Mouse (Mus musculus) liver, adult 2 months (tissue): Measurements from ENCODE around the gene Tmc5. TPM values are rescaled to one million over a fixed set of nuclear protein-coding genes. Genes with fewer than 3 reads are reported as not detected.
A peak's percentile ranks its signal among the peaks of the same experiment; 100 is the strongest.

Experiments
- DNase-seq: peaks from one replicate; pipeline ENCODE4 v3.0.0-alpha.2; 2011; ENCODE audit warnings: low read depth, low spot score; ENCODE audit errors: extremely low read depth
- H3K27ac ChIP-seq: fragments of 200-500 bp; replicated peaks from 2 replicates; pipeline ENCODE4 v1.5.1; 2012; ENCODE audit warnings: low read depth, mild to moderate bottlenecking, control low read depth, inconsistent platforms, low read length; ENCODE audit not compliant: insufficient read depth
- H3K27me3 ChIP-seq: fragments of 200-500 bp; 2 replicates; pipeline ENCODE4 v1.6.1; 2012; ENCODE audit warnings: mild to moderate bottlenecking, moderate library complexity, low read length, inconsistent platforms; ENCODE audit not compliant: control insufficient read depth, insufficient read depth
- H3K36me3 ChIP-seq: fragments of 200-500 bp; 2 replicates; pipeline ENCODE4 v1.6.1; 2012; ENCODE audit warnings: low read length, inconsistent platforms; ENCODE audit not compliant: control insufficient read depth, insufficient read depth
- H3K4me1 ChIP-seq: fragments of 200-500 bp; 2 replicates; pipeline ENCODE4 v1.6.1; 2011; ENCODE audit warnings: low read length; ENCODE audit not compliant: control insufficient read depth, insufficient read depth
- H3K4me3 ChIP-seq: fragments of 200-500 bp; 2 replicates; pipeline ENCODE4 v1.5.1; 2011; ENCODE audit warnings: low read depth, mild to moderate bottlenecking, control low read depth, low read length, moderate library complexity; ENCODE audit not compliant: insufficient read depth
- H3K79me2 ChIP-seq: fragments of 200-500 bp; 2 replicates; pipeline ENCODE4 v1.6.1; 2012; ENCODE audit warnings: inconsistent platforms, mild to moderate bottlenecking, low read length, moderate library complexity; ENCODE audit not compliant: control insufficient read depth, insufficient read depth
- H3K9ac ChIP-seq: fragments of 200-500 bp; 2 replicates; pipeline ENCODE4 v1.6.1; 2012; ENCODE audit warnings: low read depth, mild to moderate bottlenecking, control low read depth, inconsistent platforms, low read length
- CTCF ChIP-seq: fragments of 200-500 bp; IDR thresholded peaks from 2 replicates; pipeline ENCODE4 v1.5.1; 2011; ENCODE audit warnings: low read depth, low read length, control low read depth
- POLR2A ChIP-seq: fragments of 200-500 bp; IDR thresholded peaks from 2 replicates; pipeline ENCODE4 v1.6.1; 2011; ENCODE audit warnings: low read length, control low read depth; ENCODE audit not compliant: insufficient read depth; ENCODE audit errors: extremely low read depth
- WGBS: fragments of 180-500 bp; shearing (Covaris S2); methylation state at CpG from one replicate; pipeline ENCODE4 v1.1.7; 2018; 5-methylcytosine and 5-hydroxymethylcytosine counted together
- polyA plus RNA-seq: library from polyadenylated mRNA; depleted of rRNA; stranded (reverse); fragments of >200 nt; gene quantifications from 2 replicates; pipeline ENCODE4 v1.2.3, GENCODE M21; 2012
- total RNA-seq: library from RNA; depleted of rRNA; stranded (reverse); fragments of >200 nt; gene quantifications from 2 replicates; pipeline ENCODE4 v1.2.3, GENCODE M21; 2014

Gene Tmc5
- total and polyA plus RNA-seq, 2 experiments, result under 0.01 to 0.99 TPM

DNA sequence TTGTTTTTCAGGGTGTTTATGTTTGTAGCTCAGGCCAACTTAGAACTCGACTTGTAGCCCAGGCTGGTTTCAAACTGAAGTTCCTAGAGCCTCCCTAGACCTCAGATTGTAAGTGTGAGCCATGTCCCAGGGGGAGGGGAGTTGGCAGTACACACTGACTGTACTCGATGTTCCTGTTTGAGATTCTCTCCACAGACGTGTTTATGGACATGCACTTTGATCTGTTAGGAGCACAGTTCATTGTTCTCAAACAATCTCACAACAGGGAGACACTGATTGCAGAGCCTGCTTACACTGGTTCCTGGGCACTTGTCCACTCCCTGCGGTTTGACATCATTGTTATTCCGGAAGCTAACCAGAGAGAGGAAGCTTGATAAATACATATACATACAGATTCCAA, 25.1 kb upstream of the Tmc5 start:
- H3K27ac ChIP-seq, result no peak overlapping the region
- H3K4me3 ChIP-seq, result no peak overlapping the region
- peak; percentile 98 for DNase-seq
- peaks cover 3% of the 10 kb centered on the region; the same call in 1 of the 2 replicates for H3K4me1 ChIP-seq
- WGBS, result 9% methylated on average over 5 of the region's 5 CpGs
- no peaks in the 10 kb centered on the region for H3K36me3 ChIP-seq
- no peaks in the 10 kb centered on the region for H3K27me3 ChIP-seq
- H3K79me2 ChIP-seq, result no peaks in the 10 kb centered on the region; the same call in 1 of the 2 replicates
- TF ChIP-seq POLR2A (no peak), CTCF (no peak)
- H3K9ac ChIP-seq, result no peak overlapping the region

DNA sequence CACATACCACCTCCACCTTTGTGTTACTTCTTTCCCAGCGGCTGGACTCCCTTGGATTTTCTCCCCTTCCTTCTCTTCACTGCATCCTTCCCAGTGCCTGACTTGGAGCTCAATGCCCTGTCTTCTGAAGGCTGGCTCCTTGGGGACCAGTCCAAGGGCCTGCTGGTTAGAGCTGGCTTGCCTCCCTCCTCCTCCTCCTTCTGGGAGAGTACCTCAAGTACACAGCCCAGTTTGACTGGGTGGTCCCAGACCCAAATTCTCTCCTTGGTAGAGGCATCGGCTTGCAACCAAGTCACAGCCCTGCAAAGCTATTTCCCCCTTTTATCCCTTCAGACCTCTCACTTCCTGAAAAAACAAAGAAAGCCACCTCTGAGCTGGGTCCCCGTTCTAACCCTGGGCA, 18.8 kb upstream of the Tmc5 start:
- Histone ChIP-seq H3K9ac (no peak overlapping the region), H3K4me1 (peaks cover 4% of the 10 kb centered on the region), H3K36me3 (no peaks in the 10 kb centered on the region), H3K79me2 (peaks cover 3% of the 10 kb centered on the region; the same call in 1 of the 2 replicates), H3K27me3 (no peaks in the 10 kb centered on the region), H3K4me3 (no peak overlapping the region), H3K27ac (no peak overlapping the region)
- whole genome bisulfite sequencing, result 88% methylated on average over 3 of the region's 3 CpGs
- TF ChIP-seq POLR2A (no peak), CTCF (no peak)
- DNase-seq, result no peak

DNA sequence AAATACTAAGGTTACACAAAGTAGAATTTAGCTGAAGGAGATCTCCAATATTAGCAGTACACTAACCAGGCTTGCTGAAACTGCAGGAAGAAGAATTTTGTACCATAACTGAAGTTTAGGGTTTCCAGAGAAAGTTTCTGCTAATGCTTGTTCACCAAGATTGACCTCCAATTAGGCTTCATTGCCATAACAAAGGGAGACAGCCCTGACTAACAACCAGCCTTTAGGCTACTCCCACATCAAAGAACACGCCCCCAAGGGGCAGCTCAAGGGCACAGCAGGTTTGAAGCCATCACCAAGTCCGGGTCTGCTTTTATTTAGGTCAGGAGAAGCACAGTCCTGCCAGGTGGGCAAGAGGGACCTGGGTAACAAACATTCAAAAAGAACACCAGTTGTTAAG, 17.2 kb upstream of the Tmc5 start:
- Histone ChIP-seq H3K27me3 (no peaks in the 10 kb centered on the region), H3K4me3 (no peak overlapping the region), H3K27ac (no peak overlapping the region), H3K36me3 (no peaks in the 10 kb centered on the region), H3K4me1 (peaks cover 8% of the 10 kb centered on the region), H3K79me2 (peaks cover 3% of the 10 kb centered on the region; the same call in 1 of the 2 replicates), H3K9ac (no peak overlapping the region)
- 46% methylated on average over 2 of the region's 2 CpGs for WGBS
- no peak for DNase-seq
- TF ChIP-seq POLR2A (no peak), CTCF (no peak)

DNA sequence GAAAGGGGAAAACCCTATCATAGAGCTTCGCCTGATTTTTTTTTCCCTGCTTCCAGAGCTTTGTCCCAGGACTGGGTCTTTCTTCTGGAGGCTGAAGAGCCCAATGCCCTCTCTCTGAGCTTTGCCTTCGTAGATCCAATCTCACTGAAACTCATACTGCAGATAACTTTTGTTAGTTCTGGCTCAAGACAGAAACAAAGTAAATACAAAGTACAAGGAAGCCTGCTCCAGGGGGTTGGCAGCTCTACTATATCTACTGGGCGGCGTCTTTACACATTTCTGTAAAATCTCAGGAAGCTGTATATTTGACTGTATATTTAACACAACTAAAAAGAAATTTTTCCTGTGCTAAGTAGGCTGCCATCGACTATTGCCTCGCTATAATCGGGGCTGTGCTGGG, 13.3 kb upstream of the Tmc5 start:
- H3K4me3 ChIP-seq, result peak overlapping the region; percentile 99
- peaks cover 3% of the 10 kb centered on the region; the same call in 1 of the 2 replicates for H3K79me2 ChIP-seq
- no peaks in the 10 kb centered on the region for H3K27me3 ChIP-seq
- 7% methylated on average over 7 of the region's 7 CpGs for WGBS
- no peaks in the 10 kb centered on the region for H3K36me3 ChIP-seq
- peak; percentile 80 for DNase-seq
- TF ChIP-seq CTCF (no peak), POLR2A (no peak)
- H3K9ac ChIP-seq, result peak overlapping the region; percentile 100
- peak overlapping the region; percentile 69 for H3K27ac ChIP-seq
- H3K4me1 ChIP-seq, result peaks cover 15% of the 10 kb centered on the region

DNA sequence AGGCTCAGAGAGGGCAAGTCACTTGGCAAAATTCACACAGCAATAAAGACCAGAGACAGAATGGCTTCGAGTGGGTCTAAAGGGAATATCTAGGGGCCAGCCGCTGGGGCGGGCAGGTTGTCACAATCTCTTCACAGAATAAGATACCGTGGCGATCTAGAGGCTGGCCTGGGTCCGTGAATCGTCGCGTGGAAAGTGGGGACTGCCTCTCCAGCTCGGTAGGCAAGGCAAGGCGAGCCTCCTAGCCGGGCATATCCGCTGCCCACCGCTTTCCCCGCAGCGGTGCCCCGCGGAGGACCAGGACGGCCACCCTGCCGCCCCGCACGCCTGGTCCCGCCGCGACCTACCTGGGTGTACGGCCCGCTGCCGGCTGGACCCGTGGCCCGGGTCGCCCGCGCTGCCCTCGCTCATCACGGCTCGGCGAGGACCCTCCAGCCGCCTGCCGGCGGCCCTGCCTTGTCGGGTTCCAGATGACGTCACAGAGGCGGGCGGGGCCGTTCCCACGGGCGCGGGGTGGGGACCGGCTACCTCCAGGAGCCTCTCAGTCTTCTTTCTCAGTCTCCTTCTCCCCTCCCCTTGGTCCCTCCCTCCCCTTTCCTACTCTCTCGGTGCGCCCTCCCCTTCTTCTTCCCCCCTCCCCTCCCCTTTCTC, 12.7 kb upstream of the Tmc5 start, which contains the start of gene Tmc7:
Tmc7 (minus strand) TSS at position 480 of the 651 bp plus-strand sequence.
- no peak for DNase-seq
- Histone ChIP-seq H3K79me2 (peaks cover 3% of the 10 kb centered on the region; the same call in 1 of the 2 replicates), H3K27ac (peak within 1 kb of the TSS; percentile 87), H3K9ac (peak within 1 kb of the TSS; percentile 100), H3K4me1 (peaks cover 15% of the 10 kb centered on the region), H3K27me3 (no peaks in the 10 kb centered on the region), H3K36me3 (no peaks in the 10 kb centered on the region), H3K4me3 (peak within 1 kb of the TSS; percentile 99)
- TF ChIP-seq CTCF (no peak), POLR2A (0 out of 2 replicates have a peak, but pooled peaks have one; percentile 22)
- WGBS, result under 1% methylated on average over 51 of the region's 51 CpGs

DNA sequence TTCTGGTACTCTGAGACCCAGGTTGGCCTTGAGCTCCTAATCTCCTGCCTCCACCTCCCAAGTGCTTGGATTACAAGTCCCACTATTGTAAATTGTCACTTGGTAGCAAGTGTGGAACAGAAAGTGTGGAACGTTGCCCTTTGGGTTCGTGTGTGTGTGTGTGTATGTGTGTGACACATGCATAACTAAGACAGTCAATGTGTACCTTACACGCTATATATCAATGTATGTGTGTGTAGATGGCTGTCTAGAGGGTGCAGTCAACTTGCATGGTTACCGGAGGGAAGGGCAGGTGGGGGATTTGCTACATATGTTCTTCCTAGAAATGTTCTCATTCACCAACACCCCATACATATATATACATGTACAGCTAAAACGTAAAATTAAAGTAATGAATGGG, 12.2 kb upstream of the Tmc5 start:
- peak overlapping the region; percentile 100; the same call in 1 of the 2 replicates for H3K9ac ChIP-seq
- no peak for TF ChIP-seq POLR2A
- TF ChIP-seq CTCF, result no peak
- H3K4me3 ChIP-seq, result no peak overlapping the region; the same call in 1 of the 2 replicates
- no peaks in the 10 kb centered on the region for H3K27me3 ChIP-seq
- DNase-seq, result peak; percentile 37
- H3K4me1 ChIP-seq, result peaks cover 15% of the 10 kb centered on the region
- no peak overlapping the region for H3K27ac ChIP-seq
- no peaks in the 10 kb centered on the region for H3K36me3 ChIP-seq
- 69% methylated on average over 5 of the region's 5 CpGs for WGBS
- H3K79me2 ChIP-seq, result peaks cover 3% of the 10 kb centered on the region; the same call in 1 of the 2 replicates
